Mouse (Mus musculus) adrenal gland (tissue): ENCODE measurements around the gene Chadl.
"Not testable (repeated sequence)": the region's sequence is repeated elsewhere in the genome, so short reads cannot be mapped to it uniquely, and the experiment has no call there.

Source experiments
- intact Hi-C: fragments of 180-260 bp; cut with DNase I; formaldehyde crosslinking; loops from one replicate; pipeline ENCODE4 v1.15.1; 2025

Gene Chadl

DNA sequence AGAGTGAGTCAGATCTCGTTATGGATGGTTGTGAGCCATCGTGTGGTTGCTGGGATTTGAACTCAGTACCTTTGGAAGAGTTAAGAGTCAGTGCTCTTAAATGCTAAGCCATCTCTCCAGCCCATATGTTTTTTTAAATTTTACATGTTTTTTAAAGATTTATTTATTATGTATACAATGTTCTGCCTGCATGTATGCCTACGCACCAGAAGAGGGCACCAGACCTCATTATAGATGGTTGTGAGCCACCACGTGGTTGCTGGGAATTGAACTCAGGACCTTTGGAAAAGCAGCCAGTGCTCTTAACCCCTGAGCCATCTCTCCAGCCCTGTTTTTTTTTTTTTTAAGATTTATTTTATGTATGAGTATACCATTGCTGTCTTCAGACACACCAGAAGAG, 4.3 kb upstream of the Chadl start:
- intact Hi-C loops = not testable (repeated sequence)

DNA sequence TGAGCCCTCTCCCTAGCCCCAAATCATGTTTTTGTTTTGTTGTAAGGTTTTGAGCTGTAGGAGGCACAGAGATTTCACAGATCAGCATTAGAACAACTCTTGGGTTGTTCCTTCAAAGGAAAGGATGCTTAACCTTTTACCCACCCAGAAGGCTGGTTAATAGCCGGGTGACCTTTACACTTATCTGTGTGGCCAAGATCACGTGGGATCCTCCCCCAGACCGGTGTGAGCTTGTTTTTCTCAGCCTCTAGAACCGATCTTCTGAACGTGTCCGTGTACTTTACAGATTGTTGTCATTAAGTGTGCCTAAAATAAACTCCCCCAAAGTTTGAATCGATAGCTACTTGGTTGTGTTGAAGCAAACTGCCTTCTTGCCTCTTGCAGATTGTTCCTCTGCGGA, 3.5 kb upstream of the Chadl start:
- intact Hi-C loops = no loop called here

GRCm38 (mm10) chr15:81700161-81700560, 3.1 kb upstream of the Chadl start:
- intact Hi-C loops = no loop called here

- intact Hi-C loops = no loop called here
Measured at GRCm38 (mm10) chr15:81698532-81698931, 1.4 kb upstream of the Chadl start.

GRCm38 (mm10) chr15:81697847-81698246, 760 bp upstream of the Chadl start:
- intact Hi-C loops = no loop called here

DNA sequence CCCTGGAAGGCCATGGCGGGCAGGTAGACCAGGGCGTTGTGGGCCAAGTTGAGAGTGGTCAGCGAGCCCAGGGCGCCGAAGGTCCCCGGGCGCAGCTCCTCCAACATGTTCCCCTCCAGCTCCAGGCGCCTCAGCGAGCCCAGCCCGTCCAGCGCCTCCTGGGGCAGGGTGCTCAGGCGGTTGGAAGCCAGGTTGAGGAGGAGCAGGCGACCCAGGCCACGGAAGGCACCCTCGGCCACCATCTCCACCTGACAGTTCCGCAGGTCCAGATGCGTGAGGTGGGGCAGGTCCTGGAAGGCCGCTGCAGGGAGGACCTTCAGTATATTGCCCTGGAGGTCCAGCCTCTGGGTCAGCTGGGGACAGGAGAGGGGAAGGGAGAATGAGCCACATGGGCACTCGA, 2.2 kb downstream of the Chadl start:
- intact Hi-C loops = no loop called here

DNA sequence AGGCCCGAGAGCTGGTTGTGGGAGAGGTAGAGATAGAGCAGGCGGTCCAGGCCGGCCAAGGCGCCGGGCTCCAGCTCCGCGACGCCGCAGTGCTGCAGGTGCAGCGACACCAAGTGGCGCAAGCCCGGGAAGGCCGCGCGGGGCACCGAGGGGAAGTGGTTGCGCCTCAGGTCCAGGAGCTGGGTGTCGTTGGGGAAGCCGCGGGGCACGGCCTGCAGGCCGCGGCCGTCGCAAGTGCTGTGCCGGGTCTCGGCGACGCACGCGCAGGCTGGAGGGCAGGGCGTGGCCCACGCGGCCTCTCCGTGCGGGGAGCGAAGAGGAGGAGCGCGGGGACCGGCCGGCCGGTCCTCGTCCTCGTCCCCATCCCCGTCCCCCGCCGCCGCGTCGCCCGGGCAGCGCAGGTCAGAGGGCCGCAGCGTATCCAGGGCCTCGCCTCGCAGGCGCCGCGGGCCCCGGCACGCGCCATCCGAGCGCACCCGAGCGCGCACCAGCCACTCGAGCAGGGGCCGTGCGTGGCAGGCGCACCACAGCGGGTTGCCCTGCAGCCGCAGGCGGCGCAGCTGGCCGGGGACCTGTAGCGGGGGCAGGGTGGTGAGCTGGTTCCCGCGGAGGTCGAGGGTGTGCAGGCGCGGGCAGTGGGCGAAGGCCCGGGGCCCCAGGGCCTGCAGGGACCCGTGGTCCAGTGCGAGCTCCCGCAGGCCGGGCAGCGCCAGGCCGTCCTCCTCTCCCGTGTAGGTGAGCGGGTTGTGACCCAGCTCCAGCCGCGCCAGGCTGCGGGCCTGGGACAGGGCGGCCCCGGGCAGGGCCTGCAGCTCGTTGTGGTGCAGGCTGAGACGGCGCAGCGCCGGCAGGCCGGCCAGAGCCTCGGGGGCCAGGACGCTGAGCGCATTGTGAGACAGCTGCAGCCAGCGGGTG, 2.9 kb downstream of the Chadl start:
- intact Hi-C loops = no loop called here

- intact Hi-C loops = no loop called here
Measured at GRCm38 (mm10) chr15:81693366-81693966, 3.6 kb downstream of the Chadl start.

- intact Hi-C loops = no loop called here
Measured at GRCm38 (mm10) chr15:81680301-81680805, 16.7 kb downstream of the Chadl start.

DNA sequence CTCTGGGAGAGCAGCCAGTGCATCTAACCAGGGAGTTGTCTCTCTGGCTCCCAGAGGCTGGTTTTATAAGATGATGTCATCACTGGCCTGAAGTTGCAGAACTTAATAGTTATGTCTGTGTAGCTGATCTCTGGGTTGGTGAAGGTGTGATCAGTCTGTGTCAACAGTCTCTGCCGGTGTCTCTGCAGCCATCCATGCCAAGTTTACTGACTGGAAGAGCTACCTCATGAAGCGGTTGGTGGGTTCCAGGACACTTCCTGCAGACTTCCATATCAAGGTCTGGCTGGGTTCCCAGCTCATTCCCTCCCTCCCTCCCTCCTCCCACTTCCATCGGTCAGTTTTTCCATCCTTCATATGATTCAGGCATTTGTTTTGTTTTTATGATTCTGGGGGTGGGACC, 20.4 kb downstream of the Chadl start:
- intact Hi-C loops = loop anchor here (10.0 kb wide), 1 partner anchor 232 kb away; no protein-coding TSS in a partner anchor

DNA sequence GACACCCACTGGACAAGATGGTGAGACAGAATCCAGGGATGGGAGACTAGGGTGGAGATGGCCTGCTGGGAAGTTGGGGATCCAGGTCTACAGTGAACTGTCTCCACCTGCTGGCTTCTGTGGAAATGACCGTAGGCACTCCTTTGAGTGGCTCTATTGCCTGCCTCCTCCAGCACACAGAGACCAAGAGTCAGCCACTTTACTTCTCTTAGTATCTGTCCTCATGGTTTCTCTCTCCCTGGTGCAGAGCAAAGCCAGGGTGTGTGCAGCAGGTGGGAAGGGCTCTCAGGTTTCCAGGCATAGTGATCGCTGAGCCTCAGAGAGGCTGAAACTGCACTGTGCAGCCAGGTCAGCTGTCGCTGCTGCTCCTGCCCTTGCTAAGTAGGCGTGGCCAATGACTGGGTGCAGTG, 26.9 kb downstream of the Chadl start:
- intact Hi-C loops = loop anchor here (10.0 kb wide), 1 partner anchor 225 kb away; no protein-coding TSS in a partner anchor

DNA sequence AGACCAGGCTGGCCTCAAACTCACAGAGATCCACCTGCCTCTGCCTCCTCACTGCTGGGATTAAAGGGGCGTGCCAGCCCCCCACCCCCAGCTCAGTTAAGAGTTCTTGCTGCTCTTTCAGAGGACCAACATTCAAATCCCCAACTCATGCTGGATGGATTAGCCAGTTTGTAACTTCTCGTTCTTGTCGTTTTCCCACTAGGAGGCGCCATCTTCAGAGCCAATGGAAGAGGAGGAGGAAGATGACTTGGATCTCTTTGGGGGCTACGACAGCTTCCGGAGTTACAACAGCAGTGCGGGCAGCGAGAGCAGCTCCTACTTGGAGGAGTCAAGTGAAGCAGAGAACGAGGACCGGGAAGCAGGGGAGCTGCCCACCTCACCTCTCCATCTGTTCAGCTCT, 30.1 kb downstream of the Chadl start:
- intact Hi-C loops = no loop called here

DNA sequence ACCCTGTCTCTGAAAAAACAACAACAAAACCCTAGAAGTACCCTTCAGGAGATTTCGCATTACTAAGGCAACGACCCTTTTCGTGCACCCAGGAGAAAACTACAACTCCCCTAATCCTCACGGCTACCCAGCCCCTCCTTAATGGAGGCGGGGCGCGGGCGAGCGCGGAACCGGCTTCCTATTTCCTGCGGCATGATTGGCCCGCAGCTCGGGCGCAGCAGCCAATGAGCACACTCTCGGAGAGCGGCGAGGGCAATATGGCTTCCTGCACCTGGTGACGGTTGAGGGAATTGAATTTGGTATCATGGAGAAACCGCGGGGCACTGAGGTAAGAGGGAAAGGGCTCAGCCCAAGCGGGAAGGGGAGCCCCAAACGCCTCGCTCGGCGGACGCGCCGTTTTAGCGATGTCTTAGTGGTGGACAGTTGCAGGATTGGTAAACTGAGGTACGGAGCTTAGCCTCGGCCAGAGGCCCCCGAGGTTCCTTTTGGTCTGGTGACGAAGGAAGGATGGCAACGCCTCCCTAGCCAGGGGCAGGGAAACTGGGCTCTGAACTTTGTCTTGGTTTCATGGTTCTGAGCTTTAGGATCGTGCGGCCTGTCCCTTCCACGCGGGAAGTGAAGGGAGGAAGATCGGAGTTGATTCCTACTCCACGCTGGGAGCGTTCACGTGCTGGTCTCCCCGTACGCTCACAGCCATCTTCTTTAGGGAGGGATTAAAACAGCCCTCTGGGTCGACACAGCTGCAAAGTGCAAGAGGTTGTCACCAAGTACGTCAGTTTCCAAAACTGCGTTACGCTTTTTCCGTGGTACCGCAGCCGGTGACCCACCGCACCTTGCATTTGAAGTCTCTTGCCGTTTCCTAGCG, 33.2 kb downstream of the Chadl start, which contains the start of gene L3mbtl2:
Gene L3mbtl2, plus strand, starts transcription at position 193 of the 865 bp plus-strand sequence.
- intact Hi-C loops = no loop called here

DNA sequence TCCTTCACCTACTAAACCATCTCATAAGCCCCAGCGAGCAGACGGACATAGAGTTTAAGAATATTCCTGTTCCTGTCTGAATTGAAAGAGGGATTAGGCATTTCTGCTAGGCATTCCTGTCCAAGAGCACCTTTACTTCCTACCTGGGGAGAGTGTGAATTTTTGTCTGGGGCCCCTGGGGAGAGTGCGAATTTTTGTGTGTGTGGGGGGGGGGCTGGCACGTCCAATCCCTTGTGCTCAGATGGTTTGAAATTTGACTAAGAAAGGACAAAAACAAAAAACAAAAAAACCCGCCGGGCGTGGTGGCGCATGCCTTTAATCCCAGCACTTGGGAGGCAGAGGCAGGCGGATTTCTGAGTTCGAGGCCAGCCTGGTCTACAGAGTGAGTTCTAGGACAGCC, 33.8 kb downstream of the Chadl start:
- intact Hi-C loops = no loop called here

DNA sequence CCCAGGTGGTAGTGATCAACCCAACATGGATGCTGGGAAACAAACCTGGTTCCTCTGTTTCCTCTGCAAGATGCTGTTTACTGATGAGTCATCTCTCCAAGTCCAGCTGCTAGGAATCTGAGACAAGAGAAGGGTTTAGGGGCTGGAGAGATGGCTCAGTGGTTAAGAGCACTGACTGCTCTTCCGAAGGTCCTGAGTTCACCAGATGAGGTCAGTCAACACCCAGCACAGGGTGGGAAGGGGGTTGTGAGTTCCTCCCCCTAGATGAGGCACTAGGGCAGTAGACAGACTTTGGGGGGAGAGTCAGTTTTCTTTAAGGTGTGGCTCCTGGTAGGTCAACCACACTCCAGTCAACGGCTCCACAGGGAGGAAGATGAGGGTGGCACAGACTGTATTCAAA, 35.4 kb downstream of the Chadl start:
- intact Hi-C loops = no loop called here

DNA sequence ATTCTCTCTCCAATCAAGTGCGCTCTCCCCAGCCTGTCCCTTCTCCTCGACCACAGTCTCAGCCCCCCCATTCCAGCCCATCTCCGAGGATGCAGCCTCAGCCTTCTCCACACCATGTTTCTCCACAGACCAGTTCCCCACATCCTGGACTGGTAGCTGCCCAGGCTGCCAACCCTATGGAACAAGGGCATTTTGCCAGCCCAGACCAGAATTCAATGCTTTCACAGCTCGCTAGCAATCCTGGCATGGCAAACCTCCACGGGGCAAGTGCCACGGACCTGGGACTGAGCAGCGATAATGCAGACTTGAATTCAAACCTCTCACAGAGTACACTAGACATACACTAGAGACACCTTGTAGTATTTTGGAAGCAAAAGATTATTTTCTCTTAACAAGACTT, 46.5 kb downstream of the Chadl start:
- intact Hi-C loops = no loop called here

DNA sequence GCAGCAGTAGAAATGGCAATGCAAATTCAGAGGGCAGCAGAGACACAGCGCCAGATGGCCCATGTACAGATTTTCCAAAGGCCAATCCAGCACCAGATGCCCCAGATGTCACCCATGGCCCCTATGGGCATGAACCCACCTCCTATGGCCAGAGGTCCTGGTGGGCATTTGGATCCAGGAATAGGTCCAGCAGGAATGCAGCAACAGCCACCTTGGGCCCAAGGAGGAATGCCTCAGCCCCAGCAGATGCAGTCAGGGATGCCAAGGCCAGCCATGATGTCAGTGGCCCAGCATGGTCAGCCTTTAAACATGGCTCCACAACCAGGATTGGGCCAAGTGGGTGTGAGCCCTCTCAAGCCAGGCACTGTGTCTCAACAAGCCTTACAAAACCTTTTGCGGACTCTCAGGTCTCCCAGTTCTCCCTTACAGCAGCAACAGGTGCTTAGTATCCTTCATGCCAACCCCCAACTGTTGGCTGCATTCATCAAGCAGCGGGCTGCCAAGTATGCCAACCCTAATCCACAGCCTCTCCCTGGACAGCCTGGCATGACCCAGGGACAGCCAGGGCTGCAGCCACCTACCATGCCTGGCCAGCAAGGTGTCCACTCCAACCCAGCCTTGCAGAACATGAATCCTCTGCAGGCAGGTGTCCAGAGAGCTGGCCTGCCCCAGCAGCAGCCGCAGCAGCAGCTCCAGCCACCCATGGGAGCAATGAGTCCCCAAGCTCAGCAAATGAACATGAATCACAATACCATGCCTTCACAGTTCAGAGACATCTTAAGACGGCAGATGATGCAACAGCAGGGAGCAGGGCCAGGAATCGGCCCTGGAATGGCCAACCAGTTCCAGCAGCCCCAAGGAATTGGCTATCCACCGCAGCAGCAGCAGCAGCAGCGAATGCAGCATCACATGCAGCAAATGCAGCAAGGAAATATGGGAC, 47.3 kb downstream of the Chadl start:
- intact Hi-C loops = loop anchor here (5.0 kb wide), 1 partner anchor 37 kb away; no protein-coding TSS in a partner anchor
